Mouse (Mus musculus): ENCODE data around the gene Syne1.
"Not testable (repeated sequence)": the region's sequence is repeated elsewhere in the genome, so short reads cannot be mapped to it uniquely, and the experiment has no call there.

Syne1 gene

DNA sequence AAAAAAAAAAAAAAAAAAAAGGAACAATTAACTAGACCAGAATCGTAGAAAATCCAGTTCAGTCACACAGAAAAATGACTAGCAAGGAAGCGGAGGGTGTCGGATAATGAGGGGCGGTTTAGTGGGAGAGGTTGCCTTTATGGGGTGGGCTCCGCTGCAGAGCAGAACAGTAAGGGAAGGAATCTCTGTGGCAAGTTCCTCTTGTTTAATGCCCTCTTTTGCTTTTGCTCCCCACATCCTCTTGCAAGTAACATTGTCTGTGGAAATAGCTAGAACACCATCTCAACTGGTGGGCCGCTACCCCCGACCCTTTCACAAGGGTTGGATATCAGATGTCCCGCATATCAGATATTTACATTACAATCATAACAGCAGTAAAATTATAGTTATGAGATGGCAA, 37.1 kb downstream of the Syne1 start:
- DNase-seq, result no peak

DNA sequence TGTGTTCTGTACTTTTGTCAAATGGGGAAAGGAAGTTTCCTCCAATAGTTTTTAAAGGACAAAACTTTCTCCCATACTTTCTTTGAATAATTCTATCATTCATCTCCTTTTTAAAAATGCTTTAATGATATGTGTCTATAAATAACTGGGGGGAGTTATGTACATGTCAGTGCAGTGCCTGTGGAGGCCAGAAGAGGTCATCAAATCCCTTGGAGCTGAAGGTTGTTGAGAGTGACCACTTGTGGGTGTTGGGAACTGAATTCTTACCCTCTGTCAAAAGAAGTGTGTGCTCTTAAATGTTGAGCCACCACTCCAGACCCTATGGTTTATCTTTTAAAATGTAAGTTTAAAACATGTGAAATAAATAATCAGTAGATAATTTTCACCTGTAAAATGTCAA, 39.0 kb downstream of the Syne1 start:
- DNase-seq, result peak; percentile 38

DNA sequence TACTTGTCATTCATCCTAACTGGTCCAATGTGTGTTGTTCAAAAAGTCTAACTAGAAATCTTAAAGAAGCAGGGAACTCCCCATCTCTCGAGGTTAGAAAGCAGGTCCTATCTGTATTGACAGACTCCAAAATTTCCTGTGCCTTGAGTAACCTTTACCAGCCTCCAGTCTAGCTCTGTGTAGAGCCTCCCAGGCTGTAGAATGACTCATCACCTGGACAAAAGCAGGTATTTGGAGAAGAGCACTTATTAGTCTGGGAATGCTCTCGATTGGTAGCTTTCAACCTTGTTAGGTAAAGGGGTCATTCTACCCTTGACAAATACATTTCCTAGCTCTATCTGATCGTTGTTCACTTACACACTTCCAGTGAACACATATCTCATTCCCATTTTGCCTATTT, 39.9 kb downstream of the Syne1 start:
- no peak for DNase-seq

DNA sequence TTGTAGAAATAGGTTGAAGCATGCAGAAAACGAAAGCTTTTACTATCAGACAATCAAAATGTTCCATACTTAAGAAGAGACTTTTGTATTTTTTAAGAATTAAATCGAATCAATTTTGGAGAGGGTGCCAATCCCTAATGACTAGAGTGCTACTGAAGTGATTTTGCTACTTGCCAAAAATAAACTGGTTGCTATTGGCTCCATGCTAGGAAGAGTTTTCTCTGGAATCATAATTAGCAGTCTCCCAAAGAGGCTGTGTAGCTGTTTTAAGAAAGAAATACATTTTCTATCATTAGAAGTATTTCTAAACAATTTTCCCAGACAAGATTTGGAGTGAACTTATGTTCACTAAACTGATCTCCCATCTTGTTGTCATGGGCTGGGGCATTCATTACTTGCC, 43.8 kb downstream of the Syne1 start:
- no peak for DNase-seq

DNA sequence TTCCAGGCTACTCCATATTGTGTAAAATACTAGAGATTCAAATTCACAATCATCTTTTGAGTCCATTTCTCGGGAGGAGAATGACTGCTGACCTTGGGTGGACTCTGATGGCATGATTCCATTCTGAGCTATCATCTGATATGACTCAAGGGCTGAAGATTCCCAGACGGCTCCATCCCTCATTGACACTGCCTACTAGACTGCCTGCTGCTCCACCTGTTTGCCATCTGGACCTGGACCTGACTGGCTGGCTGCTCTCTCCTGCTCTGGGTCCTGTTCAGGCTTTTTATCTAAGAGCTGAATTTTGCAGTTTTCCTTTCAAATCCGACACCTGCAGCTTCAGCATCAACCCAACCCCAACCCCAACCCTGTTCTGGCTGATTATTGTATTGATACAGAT, 46.5 kb downstream of the Syne1 start:
- DNase-seq, result no peak

DNA sequence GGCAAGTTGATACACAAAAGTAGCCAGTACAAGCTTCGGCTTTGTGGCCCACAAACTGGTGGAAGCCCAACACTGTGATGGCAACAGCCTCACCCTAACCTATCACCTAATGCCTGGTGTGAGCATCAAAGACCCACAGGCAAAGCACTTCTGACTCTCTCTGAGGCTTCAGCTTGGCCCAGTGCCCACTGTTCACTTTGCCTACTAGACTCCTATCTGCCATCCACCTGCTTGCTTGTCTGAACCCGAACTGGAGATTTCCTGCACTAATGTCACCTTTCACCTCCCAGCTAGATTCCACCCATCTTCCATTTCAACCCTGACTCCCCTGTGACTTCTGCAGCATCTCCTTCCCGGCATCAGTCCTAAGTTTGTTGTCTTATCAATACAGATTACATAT, 47.4 kb downstream of the Syne1 start:
- no peak for DNase-seq

DNA sequence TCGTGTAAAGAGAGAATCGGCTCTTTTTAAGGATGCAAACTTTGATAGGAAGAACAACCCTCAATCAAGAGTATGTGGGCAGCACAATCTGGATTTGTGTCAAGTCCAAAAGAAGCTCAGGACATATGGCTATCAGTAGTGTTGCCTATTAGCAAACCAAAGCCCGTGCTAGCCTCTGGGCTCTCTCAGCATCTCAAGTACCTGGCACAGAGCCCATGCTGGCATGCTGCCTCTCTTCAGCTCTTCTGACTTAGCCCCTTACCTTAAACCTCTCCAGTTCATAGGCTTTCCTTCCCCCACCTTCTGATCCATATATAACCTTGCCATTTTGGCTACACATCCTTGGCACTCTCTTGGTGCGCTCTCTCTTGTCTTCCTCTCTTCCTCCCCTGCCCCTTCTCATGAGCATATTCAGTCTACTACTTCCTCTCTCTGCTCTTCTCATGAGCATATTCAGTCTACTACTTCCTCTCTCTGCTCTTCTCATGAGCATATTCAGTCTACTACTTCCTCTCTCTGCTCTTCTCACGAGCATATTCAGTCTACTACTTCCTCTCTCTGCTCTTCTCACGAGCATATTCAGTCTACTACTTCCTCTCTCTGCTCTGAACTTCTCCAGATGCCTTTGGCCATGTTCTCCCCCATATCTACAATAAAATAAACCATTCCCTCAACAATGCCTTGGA, 51.5 kb downstream of the Syne1 start:
- DNase-seq, result not testable (repeated sequence)

DNA sequence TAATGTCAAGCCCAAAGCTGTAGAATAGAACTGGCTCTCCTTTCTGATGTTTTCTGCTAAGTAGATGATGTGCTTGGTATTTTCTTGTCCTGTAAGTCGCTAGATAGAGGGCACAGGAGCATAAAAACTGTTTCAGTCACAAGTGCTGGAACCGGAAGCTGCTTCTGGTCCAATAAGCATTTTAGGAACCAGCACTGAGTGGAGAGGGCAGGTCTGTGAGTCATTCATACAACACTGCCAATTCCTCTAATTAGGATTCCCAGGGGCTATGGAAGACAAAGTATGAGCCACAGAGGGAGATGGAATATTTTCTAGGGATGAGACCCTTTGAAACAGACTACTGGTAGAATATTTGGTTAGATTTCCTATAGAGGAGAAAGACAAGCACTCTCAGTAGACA, 53.4 kb downstream of the Syne1 start:
- no peak for DNase-seq

DNA sequence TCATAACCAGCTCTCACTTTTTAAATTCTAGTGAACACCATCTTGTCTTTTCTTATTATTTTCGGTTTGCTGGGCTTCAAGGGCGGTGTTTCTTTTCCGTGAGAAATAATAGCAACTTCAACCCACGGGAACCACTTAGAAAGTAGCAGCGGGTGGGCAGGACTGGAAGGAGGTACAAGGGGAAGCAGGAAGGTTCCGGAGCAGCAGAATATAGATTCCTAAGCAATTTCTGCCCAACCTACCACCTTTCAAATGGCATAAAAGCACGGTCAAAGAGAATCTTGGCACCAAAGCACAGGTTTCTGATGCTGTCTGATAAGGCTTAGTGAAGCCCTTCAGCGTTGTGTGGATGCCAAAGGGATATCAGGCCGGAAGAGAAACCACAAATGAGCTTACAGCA, 60.2 kb downstream of the Syne1 start:
- no peak for DNase-seq

DNA sequence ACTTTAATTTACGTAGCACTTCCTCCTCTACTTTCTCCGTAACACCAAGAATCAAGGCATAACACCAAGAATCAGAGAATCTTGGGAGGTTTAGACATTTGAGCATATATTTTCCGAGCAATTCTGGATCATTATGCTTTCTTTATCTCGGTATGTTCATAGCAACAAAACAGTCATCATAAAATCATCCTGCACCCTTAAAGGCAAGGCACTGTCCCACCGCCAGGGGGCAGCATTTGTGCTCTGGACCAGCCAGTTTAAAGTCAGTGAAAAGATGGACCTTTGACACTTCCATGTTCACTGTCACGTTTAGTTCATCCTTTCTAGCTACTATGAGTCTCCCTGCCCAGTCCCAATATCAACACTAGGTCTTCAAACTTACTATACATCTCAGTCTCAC, 61.3 kb downstream of the Syne1 start:
- peak; percentile 33 for DNase-seq

DNA sequence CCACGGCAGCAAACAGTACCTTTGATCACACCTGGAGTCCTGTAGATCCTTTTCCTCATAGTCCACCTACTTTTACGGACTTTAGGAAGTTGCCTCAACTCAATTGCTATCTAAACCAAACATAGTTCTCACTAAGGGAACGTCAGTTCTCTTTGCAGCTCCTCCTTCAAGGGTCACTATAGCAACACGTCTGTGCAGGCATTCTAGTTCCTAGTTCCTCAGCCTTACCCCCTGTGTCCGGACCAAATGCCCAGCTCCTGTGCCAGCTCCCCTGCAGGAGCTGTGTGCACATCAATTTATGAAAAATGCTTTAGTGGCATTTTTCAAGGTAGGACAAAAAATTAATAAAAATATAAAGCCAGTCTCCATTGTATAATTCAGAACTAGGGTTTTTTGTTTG, 63.2 kb downstream of the Syne1 start:
- no peak for DNase-seq

DNA sequence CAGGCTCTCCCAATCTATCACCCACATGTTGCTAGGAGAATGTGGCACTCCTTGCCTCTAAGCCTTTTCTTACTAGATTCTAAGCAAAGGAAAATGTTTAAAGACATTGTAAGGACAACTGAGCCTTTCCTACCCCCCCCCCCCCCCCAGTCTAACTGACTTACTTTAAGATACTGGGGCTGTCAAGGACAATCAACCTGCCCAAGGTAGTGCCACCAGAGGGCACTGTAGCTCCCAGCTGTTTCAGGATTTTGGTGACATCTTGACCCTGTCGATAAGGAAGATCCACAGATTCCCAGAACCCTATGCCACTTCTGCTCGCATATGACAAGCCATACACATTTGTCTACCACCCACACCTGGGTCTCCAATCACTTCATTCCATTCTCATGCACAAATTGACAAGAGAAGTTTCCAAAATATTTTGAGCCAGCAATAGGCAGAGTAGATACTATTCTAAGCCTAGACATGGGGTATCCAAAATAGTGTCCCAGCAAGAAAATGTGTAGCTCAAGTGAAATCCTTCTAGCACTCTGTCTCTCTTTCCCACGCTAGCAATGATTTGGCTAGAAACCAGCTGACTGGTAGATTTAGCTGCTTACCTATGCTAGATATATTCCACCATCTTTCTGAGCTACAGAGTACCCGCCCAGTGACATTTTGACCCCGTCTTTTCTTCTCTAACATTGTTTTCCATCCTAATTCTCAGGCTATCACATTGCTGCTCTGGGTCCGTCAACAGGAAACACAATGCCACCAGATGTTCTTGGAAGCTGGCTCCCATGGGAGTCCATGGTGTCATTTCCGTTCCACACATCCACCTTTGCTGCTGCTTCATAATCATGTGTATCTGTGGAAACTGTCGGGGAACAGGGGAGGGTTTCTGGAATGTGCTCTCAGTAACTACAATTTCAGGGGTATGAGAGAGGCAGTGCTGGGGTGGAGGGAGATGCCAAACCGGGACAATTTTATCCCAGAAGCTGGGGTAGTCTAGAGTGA, 70.4 kb downstream of the Syne1 start:
- no peak for DNase-seq

DNA sequence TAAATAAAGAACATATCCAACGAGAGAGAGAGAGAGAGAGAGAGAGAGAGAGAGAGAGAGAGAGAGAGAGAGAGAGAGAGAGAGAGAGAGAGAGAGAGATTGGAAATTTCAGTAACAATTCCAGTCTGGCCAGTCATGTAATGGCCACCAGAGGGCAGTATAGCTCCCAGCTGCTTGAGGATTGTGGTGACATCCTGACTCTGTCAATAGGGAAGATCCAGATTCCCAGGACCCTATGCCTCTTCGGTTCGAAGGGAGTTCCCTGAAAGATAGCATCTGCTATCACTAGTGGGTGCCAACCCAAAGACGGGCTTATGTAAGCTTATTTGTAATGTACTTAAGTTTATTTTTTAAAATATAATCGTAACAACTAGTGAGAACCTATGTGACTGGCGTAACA, 71.2 kb downstream of the Syne1 start:
- DNase-seq, result peak; percentile 57

DNA sequence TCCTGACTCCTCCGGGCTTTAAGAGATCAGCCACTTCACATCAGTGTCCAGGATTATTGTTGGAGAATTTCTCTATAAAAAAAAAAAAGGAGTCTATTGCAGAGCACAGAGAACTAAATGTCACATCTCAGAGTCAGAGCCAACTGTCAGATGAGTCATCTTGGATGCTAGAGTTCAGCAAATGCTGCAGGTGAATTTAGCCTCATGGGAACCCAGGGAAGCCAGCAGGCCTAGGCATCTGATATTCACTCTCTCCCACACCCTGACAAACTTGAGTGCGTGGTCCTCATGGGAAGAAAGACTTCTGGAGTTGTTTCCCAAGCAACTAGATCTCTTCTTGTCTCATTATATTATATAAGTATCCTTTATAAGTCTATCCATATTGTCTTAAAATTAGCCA, 82.6 kb downstream of the Syne1 start:
- no peak for DNase-seq

DNA sequence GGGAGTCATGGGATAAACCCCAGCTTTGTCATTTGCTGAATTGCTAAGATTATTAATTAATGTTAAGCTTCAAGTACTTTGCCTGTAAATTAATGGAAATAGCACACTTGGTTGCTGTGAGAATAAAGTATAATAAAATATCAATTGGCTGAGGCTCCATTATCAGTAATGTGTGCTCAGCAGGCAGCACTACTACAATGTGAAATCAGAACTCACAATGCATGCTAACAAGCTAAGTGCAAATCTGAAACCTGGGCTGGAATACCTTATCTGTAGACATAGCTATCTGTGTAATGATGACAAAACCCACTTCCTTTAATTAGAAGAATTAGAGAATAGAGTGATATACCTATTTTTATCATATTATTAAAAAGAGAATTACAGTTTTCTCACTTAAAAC, 97.5 kb downstream of the Syne1 start:
- DNase-seq, result no peak

DNA sequence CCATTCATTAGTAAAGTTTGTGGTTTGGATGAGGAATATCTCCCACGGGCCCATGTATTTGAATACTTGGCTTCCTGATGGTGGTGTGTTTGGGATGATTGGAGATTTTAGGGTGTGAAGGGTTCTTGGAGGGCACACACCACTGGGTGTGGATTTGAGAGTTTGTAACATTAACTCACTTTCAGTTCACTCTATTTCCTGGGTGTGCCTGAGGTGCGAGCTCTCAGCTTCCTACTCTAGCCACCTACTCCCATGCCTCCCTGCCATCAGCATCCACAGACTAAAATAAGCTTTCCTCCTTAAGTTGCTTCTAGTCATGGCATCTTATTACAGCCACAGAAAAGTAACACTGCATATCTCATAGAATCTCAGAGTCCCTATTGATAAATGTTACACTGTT, 101.3 kb downstream of the Syne1 start:
- no peak for DNase-seq

DNA sequence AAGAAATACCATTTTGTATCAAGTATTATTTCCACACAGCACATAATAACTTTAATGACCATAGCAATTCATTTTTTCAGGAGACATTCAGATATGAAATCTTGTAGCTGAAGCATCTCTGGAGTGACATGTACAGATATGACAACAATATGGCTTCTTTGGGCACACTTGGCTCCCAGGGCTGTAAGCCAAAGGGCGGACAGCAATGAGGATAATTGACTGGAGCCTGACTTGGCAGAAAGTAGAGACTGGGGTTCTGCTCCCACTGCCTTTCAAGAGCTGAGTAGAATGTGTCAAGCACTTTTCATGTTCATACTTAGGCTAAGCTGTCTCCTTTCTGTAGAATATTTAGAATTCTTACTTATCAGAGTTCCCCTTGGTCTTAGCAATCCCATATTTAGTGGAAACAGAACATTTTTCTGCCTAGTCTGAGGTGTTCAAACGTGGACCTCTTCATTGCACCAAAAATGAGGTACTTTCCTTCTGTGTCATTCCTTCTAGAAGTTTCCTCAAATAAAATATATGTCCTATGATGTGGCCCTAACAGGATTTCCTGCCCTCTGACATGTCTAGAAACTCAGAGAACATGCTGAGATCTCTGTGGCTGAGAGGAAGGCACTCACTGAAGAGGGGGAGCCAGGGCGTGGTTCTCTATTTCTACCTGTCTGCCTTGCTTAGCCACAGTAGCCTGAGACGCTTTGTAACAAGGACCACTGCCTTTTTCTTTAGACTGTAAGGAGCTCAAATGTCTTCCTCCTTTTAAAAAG, 103.1 kb downstream of the Syne1 start:
- DNase-seq, result no peak

DNA sequence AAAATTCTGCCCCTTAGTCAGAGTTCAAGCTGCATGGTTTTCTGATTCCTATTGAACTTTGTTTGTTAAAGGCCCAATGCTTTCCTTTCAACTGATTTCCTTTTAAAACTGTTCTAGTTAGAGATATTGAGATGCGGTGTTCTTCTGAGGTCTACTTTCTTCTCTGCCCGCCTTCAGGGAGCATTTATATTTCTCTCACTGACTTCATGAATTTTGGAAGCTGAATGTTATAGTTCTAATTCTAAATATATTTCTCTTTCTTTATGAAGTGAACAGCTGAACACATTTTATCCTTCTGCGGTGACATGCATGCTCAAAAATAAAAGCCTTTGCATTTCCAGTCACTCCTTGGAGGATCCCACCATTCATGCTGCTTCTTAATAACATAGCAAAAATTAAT, 106.0 kb downstream of the Syne1 start:
- no peak for DNase-seq

DNA sequence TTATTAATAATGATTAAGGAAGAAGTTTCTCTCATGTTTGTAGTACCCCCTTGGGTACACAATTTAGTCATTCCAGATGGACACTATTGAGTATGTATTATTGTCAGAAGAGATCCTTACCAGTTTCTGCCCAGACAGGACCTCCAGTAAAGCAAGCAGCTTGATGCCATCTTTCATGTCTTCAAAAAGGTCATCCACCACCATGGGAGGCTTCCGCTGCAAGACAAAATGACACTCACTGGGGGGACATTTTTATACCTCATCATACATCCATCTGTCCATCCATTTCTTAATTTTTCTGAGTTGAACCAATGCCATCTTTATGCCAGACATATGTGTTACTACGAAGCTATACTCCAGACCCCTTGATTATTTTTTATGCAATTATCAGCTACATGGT, 108.3 kb downstream of the Syne1 start:
- DNase-seq, result no peak

DNA sequence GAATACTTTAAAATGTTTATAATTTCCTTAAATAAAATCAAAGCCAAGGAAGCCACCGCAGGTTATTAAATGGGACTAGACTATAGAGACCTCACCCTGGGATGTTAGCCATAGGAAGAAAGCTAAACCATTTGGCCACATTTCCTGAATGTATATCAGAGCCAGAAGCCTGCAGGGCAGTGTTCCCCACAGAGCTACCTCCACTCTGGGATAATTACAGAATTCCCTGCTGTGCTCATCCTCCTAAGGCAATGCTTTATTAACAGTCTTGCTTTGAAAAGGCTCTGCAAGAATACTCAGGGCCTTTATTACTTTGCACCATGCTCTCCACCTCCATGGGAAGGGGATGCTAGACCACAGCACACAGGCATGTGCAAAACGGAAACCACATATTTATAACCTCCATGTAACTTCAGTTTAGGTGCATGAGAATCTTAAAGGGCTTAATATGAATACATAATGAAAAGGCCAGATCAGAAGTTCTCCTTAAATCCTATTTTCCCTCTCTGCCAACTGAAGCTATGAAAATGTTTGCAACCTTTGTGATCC, 111.4 kb downstream of the Syne1 start:
- DNase-seq, result no peak

DNA sequence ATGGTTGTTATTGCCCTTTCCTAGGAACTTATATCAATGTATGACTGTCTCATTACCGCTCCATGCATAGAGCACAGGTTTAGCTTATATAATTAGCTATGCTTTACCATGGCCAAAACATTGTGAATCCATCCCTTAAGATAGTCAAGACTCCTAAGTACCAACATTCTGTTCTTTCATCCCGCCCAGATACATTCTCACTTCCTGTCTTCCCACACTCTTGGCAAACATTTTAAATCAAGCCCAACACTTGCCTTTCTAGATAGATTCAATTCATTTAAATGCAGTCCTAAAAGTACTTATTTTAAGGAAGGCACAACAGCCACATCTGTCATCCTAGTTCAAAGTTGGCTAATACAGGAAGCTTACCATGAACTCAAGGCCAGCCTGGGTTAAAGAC, 113.5 kb downstream of the Syne1 start:
- no peak for DNase-seq

DNA sequence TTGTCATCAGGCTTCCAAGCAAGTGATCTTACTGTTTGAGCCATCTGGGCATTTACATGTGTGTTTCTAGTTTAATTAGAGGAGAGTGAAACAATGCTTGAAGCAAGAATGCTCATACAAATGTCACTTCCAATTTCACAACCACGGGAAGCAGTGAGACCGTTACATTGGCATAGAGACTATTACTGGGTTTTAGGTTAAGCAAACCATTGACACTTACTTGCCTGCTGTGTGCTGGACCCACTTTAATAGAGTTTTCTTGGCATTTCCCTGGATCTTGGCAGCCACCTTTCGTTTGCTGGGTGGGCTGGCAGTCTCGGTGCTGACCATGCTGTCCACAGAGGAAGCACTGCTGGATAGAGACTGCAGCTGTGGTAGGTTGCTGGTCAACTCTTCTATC, 127.3 kb downstream of the Syne1 start:
- no peak for DNase-seq

DNA sequence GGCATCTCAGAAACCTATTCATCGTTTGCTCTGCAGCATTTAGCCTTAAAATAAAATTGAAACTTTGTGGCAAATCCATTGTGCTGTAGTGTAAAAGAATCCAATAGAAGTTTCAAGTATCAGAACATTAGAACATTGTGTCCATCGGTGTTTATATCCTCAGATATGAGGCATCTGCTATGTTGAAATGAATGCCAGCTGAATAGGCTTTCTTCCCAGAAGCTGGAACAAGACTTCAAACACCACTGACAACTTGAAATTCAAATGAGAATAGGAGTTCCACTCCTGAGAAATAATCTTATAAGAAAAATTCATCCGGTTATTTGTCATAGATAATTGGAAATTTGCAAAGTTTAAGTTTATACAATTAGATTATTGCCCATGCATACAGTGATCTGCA, 135.6 kb downstream of the Syne1 start:
- DNase-seq, result no peak

Measured in lung, postnatal 14 days (tissue).